Mouse (Mus musculus): ENCODE results near the gene Bmpr1b. TPM values are rescaled to one million over a fixed set of nuclear protein-coding genes. Genes with fewer than 3 reads are reported as not detected.
A peak's percentile ranks its signal among the peaks of the same experiment; 100 is the strongest.
"Not testable (repeated sequence)": the region's sequence is repeated elsewhere in the genome, so short reads cannot be mapped to it uniquely, and the experiment has no call there.

The Bmpr1b gene
- polyA plus RNA-seq, 1 experiment from 2014 or later, result 2.7 TPM

GRCm38 (mm10) chr3:142206316-142206715 lies 37.1 kb upstream of the Bmpr1b start:
- 84% methylated on average over 3 of the region's 3 CpGs for WGBS
- H3K4me2 ChIP-seq (replicated peaks; ENCODE audit: low read depth), result no peak overlapping the region
- no peak for DNase-seq (ENCODE audit: low spot score)
- ATAC-seq (ENCODE audit: low FRiP score, low TSS enrichment), result no peak
- no peak overlapping the region for H3K9ac ChIP-seq (ENCODE audit: low read length)
- H3K9me3 ChIP-seq (ENCODE audit: control insufficient read depth, low read length), result no peaks in the 10 kb centered on the region
- H3K36me3 ChIP-seq (ENCODE audit: control insufficient read depth, insufficient read depth, low read length), result no peaks in the 10 kb centered on the region
- TF ChIP-seq CTCF (IDR thresholded peaks at IDR 0.05; ENCODE audit: low read depth) (no peak), EP300 (optimal IDR thresholded peaks at IDR 0.05) (no peak)
- no peaks in the 10 kb centered on the region for H3K4me1 ChIP-seq (replicated peaks; ENCODE audit: control insufficient read depth, insufficient read depth)
- H3K27me3 ChIP-seq (ENCODE audit: control insufficient read depth, insufficient read depth, low read length), result no peaks in the 10 kb centered on the region
- no peak overlapping the region for H3K4me3 ChIP-seq (ENCODE audit: low read depth, low read length)
- no peak overlapping the region for H3K27ac ChIP-seq (replicated peaks)

DNA sequence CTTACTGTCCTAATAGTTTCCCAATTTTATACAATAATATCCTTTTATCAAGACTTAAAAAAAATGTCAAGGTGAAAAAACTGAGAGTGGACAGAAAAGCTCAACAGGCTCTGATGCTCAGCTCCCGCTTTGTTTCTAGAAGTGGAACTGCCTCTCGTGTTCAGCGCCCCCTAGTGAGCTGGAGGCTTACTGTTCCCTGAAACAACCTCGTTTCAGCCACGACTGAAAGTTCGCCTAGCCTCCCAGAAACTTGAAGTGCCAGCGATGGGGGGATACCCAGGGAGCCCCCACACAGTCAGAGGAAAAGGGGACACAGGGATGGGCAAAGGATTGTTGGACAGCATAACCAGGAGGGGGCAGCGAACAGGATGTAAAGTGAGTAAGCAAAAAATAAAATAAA lies 26.9 kb upstream of the Bmpr1b start:
- Histone ChIP-seq H3K4me3 (ENCODE audit: low read depth, low read length) (no peak overlapping the region), H3K27ac (replicated peaks) (no peak overlapping the region), H3K4me2 (replicated peaks; ENCODE audit: low read depth) (no peak overlapping the region), H3K4me1 (replicated peaks; ENCODE audit: control insufficient read depth, insufficient read depth) (no peaks in the 10 kb centered on the region), H3K27me3 (ENCODE audit: control insufficient read depth, insufficient read depth, low read length) (no peaks in the 10 kb centered on the region), H3K36me3 (ENCODE audit: control insufficient read depth, insufficient read depth, low read length) (no peaks in the 10 kb centered on the region), H3K9me3 (ENCODE audit: control insufficient read depth, low read length) (peaks cover 4% of the 10 kb centered on the region; the same call in 1 of the 2 replicates), H3K9ac (ENCODE audit: low read length) (no peak overlapping the region)
- 83% methylated on average over 8 of the region's 8 CpGs for WGBS
- ATAC-seq (ENCODE audit: low FRiP score, low TSS enrichment), result no peak
- no peak for DNase-seq (ENCODE audit: low spot score)
- no peak for TF ChIP-seq EP300 (optimal IDR thresholded peaks at IDR 0.05)
- TF ChIP-seq CTCF (IDR thresholded peaks at IDR 0.05; ENCODE audit: low read depth), result peak; percentile 43; the same call in 1 of the 2 replicates

DNA sequence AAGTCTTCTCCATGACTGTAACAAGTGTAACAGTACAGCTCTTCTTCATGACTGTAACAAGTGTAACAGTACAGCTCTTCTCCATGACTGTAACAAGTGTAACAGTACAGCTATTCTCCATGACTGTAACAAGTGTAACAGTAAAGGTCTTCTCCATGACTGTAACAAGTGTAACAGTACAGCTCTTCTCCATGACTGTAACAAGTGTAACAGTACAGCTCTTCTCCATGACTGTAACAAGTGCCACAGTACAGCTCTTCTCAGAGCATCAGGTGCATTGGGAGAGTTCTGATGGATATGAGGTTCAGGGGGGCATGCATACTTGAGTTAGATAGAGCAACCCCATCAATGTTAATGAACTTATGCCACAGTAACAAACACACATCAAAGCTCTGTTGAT lies 22.4 kb upstream of the Bmpr1b start:
- not testable (repeated sequence) for H3K9me3 ChIP-seq (ENCODE audit: control insufficient read depth, low read length); DNase-seq (ENCODE audit: low spot score); ATAC-seq (ENCODE audit: low FRiP score, low TSS enrichment); H3K27me3 ChIP-seq (ENCODE audit: control insufficient read depth, insufficient read depth, low read length); H3K36me3 ChIP-seq (ENCODE audit: control insufficient read depth, insufficient read depth, low read length); H3K27ac ChIP-seq (replicated peaks); H3K4me1 ChIP-seq (replicated peaks; ENCODE audit: control insufficient read depth, insufficient read depth); H3K4me2 ChIP-seq (replicated peaks; ENCODE audit: low read depth); H3K9ac ChIP-seq (ENCODE audit: low read length); H3K4me3 ChIP-seq (ENCODE audit: low read depth, low read length)

GRCm38 (mm10) chr3:142186551-142186950 lies 17.3 kb upstream of the Bmpr1b start:
- 78% methylated on average over 3 of the region's 3 CpGs for WGBS
- Histone ChIP-seq H3K4me2 (replicated peaks; ENCODE audit: low read depth) (no peak overlapping the region), H3K27me3 (ENCODE audit: control insufficient read depth, insufficient read depth, low read length) (no peaks in the 10 kb centered on the region), H3K9ac (ENCODE audit: low read length) (no peak overlapping the region), H3K4me1 (replicated peaks; ENCODE audit: control insufficient read depth, insufficient read depth) (no peaks in the 10 kb centered on the region), H3K4me3 (ENCODE audit: low read depth, low read length) (no peak overlapping the region), H3K9me3 (ENCODE audit: control insufficient read depth, low read length) (peaks cover 3% of the 10 kb centered on the region; the same call in 1 of the 2 replicates), H3K27ac (replicated peaks) (no peak overlapping the region), H3K36me3 (ENCODE audit: control insufficient read depth, insufficient read depth, low read length) (no peaks in the 10 kb centered on the region)
- TF ChIP-seq CTCF (IDR thresholded peaks at IDR 0.05; ENCODE audit: low read depth) (no peak), EP300 (optimal IDR thresholded peaks at IDR 0.05) (no peak)
- no peak for ATAC-seq (ENCODE audit: low FRiP score, low TSS enrichment)
- DNase-seq (ENCODE audit: low spot score), result no peak

DNA sequence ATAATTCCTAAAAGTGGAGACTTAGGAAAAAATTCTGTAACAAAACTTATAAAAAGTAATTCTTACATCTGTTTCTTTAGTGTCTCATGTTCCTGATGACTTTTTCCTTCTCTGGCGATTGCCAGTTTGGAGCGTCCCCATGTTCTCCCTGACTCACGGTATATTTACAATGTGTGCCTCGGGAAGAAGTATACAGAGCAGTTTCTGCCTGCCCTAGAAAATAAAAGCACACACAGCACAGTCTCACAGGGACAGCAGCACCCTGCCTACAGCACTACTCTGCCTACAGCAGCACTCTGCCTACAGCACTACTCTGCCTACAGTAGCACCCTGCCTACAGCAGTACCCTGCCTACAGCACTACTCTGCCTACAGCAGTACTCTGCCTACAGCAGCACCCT lies 4.8 kb upstream of the Bmpr1b start:
- WGBS, result 68% methylated on average over 4 of the region's 4 CpGs
- no peak overlapping the region for H3K9ac ChIP-seq (ENCODE audit: low read length)
- H3K27ac ChIP-seq (replicated peaks), result no peak overlapping the region
- H3K36me3 ChIP-seq (ENCODE audit: control insufficient read depth, insufficient read depth, low read length), result no peaks in the 10 kb centered on the region
- TF ChIP-seq EP300 (optimal IDR thresholded peaks at IDR 0.05), result no peak
- no peak for TF ChIP-seq CTCF (IDR thresholded peaks at IDR 0.05; ENCODE audit: low read depth)
- no peaks in the 10 kb centered on the region for H3K4me1 ChIP-seq (replicated peaks; ENCODE audit: control insufficient read depth, insufficient read depth)
- no peak overlapping the region for H3K4me3 ChIP-seq (ENCODE audit: low read depth, low read length)
- no peaks in the 10 kb centered on the region for H3K27me3 ChIP-seq (ENCODE audit: control insufficient read depth, insufficient read depth, low read length)
- ATAC-seq (ENCODE audit: low FRiP score, low TSS enrichment) (no peak), DNase-seq (ENCODE audit: low spot score) (no peak)
- no peaks in the 10 kb centered on the region for H3K9me3 ChIP-seq (ENCODE audit: control insufficient read depth, low read length)
- H3K4me2 ChIP-seq (replicated peaks; ENCODE audit: low read depth), result no peak overlapping the region

DNA sequence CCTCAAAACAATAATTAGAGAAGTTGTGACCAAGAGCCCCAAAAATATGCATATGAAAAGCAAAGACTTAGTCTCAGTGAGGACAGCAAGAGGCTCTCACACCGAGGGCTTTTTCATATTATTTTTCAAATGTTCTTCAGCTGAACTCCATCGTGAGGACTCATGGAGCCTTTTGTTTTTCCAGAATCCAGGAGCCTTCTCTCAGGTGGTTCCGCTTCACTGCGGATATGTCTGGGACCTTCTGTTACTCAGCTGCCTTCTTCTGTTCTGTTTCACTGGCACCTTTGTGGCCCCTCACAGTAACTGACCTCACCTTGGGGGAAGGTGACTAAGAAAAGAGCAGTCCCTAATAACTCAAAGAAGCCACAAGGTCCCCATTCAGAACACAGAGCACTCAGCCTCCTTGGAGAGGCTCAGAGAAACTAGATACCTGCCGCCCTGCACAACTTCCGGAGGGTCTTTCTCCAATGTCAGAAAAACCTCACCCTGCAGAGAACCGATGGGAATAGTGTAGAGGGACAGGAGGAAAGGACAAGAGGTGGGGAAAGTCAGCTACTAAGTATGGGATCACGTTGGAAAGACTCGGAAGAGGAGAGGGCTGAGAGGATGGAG lies 868 bp downstream of the Bmpr1b start:
- no peak for TF ChIP-seq CTCF (IDR thresholded peaks at IDR 0.05; ENCODE audit: low read depth)
- TF ChIP-seq EP300 (optimal IDR thresholded peaks at IDR 0.05), result no peak
- Histone ChIP-seq H3K9me3 (ENCODE audit: control insufficient read depth, low read length) (no peaks in the 10 kb centered on the region), H3K4me3 (ENCODE audit: low read depth, low read length) (peak overlapping the region; percentile 72), H3K4me2 (replicated peaks; ENCODE audit: low read depth) (peak overlapping the region; percentile 93), H3K36me3 (ENCODE audit: control insufficient read depth, insufficient read depth, low read length) (no peaks in the 10 kb centered on the region), H3K27me3 (ENCODE audit: control insufficient read depth, insufficient read depth, low read length) (no peaks in the 10 kb centered on the region; the same call in 1 of the 2 replicates), H3K9ac (ENCODE audit: low read length) (peak overlapping the region; percentile 72), H3K4me1 (replicated peaks; ENCODE audit: control insufficient read depth, insufficient read depth) (no peaks in the 10 kb centered on the region), H3K27ac (replicated peaks) (peak overlapping the region; percentile 45; the same call in 1 of the 2 replicates)
- ATAC-seq (ENCODE audit: low FRiP score, low TSS enrichment) (no peak), DNase-seq (ENCODE audit: low spot score) (no peak)
- 13% methylated on average over 9 of the region's 9 CpGs for WGBS

All from stomach, postnatal 0 days (tissue).